Mouse (Mus musculus) adrenal gland (tissue): ENCODE results near the gene Csnk2a1.

Experiments
- intact Hi-C: fragments of 180-260 bp; cut with DNase I; formaldehyde crosslinking; loops from one replicate; pipeline ENCODE4 v1.15.1; 2025

Csnk2a1 gene

GRCm38 (mm10) chr2:152230046-152230445, 3.4 kb downstream of the Csnk2a1 start:
- intact Hi-C loops: no loop called here

- intact Hi-C loops: no loop called here
Measured at GRCm38 (mm10) chr2:152237926-152238325, 11.3 kb downstream of the Csnk2a1 start.

- intact Hi-C loops: no loop called here
Measured at GRCm38 (mm10) chr2:152240580-152240979, 13.9 kb downstream of the Csnk2a1 start.

GRCm38 (mm10) chr2:152247213-152247612, 20.6 kb downstream of the Csnk2a1 start:
- intact Hi-C loops: no loop called here

- intact Hi-C loops: no loop called here
Measured at GRCm38 (mm10) chr2:152250511-152250910, 23.9 kb downstream of the Csnk2a1 start.

GRCm38 (mm10) chr2:152259739-152260138, 33.1 kb downstream of the Csnk2a1 start:
- intact Hi-C loops: no loop called here

- intact Hi-C loops: no loop called here
Measured at GRCm38 (mm10) chr2:152273639-152274038, 47.0 kb downstream of the Csnk2a1 start.

- intact Hi-C loops: no loop called here
Measured at GRCm38 (mm10) chr2:152281407-152281806, 54.8 kb downstream of the Csnk2a1 start.

GRCm38 (mm10) chr2:152287560-152287959, 60.9 kb downstream of the Csnk2a1 start:
- intact Hi-C loops: no loop called here

- intact Hi-C loops: no loop called here
Measured at GRCm38 (mm10) chr2:152288046-152288445, 61.4 kb downstream of the Csnk2a1 start.

- intact Hi-C loops: loop anchor here (5.0 kb wide), 1 partner anchor 43 kb away; the partner anchor contains the start of gene Rbck1
Measured at GRCm38 (mm10) chr2:152289623-152290022, 63.0 kb downstream of the Csnk2a1 start.

GRCm38 (mm10) chr2:152292475-152292874, 65.8 kb downstream of the Csnk2a1 start:
- intact Hi-C loops: loop anchor here (5.0 kb wide), 1 partner anchor 40 kb away; the partner anchor contains the start of gene Rbck1

- intact Hi-C loops: loop anchor here (5.0 kb wide), 1 partner anchor 39 kb away; the partner anchor contains the start of gene Rbck1
Measured at GRCm38 (mm10) chr2:152293179-152293726, 66.6 kb downstream of the Csnk2a1 start.

GRCm38 (mm10) chr2:152293727-152294475, 67.3 kb downstream of the Csnk2a1 start, which contains the start of gene Tbc1d20:
Tbc1d20 (plus strand) TSS chr2:152293828.
- intact Hi-C loops: loop anchor here (5.0 kb wide), 1 partner anchor 38 kb away; the partner anchor contains the start of gene Rbck1

GRCm38 (mm10) chr2:152294541-152294940, 67.9 kb downstream of the Csnk2a1 start:
- intact Hi-C loops: loop anchor here (5.0 kb wide), 1 partner anchor 38 kb away; the partner anchor contains the start of gene Rbck1

GRCm38 (mm10) chr2:152302862-152303261, 76.2 kb downstream of the Csnk2a1 start:
- intact Hi-C loops: no loop called here

GRCm38 (mm10) chr2:152303781-152304180, 77.1 kb downstream of the Csnk2a1 start:
- intact Hi-C loops: no loop called here

GRCm38 (mm10) chr2:152305480-152305879, 78.8 kb downstream of the Csnk2a1 start:
- intact Hi-C loops: no loop called here

- intact Hi-C loops: no loop called here
Measured at GRCm38 (mm10) chr2:152307186-152307585, 80.5 kb downstream of the Csnk2a1 start.

GRCm38 (mm10) chr2:152312996-152313395, 86.4 kb downstream of the Csnk2a1 start:
- intact Hi-C loops: no loop called here

- intact Hi-C loops: no loop called here
Measured at GRCm38 (mm10) chr2:152313926-152314325, 87.3 kb downstream of the Csnk2a1 start.

GRCm38 (mm10) chr2:152317054-152317453, 90.4 kb downstream of the Csnk2a1 start:
- intact Hi-C loops: no loop called here
